Mouse (Mus musculus): ENCODE results near the gene Vtcn1.

- TF ChIP-seq CTCF (IDR thresholded peaks at IDR 0.05) (no peak), EP300 (IDR thresholded peaks at IDR 0.05) (no peak)
Measured at GRCm38 (mm10) chr3:100936201-100936600, 110.9 kb downstream of the Vtcn1 start.
